Mouse (Mus musculus) embryo, embryonic 10 days (tissue): Measurements from ENCODE around the gene Mrc2.

ENCODE experiments used
- DNase-seq: peaks from one replicate; pipeline ENCODE4 v3.0.0-alpha.2; 2015; ENCODE audit warnings: low spot score

Mrc2 gene

DNA sequence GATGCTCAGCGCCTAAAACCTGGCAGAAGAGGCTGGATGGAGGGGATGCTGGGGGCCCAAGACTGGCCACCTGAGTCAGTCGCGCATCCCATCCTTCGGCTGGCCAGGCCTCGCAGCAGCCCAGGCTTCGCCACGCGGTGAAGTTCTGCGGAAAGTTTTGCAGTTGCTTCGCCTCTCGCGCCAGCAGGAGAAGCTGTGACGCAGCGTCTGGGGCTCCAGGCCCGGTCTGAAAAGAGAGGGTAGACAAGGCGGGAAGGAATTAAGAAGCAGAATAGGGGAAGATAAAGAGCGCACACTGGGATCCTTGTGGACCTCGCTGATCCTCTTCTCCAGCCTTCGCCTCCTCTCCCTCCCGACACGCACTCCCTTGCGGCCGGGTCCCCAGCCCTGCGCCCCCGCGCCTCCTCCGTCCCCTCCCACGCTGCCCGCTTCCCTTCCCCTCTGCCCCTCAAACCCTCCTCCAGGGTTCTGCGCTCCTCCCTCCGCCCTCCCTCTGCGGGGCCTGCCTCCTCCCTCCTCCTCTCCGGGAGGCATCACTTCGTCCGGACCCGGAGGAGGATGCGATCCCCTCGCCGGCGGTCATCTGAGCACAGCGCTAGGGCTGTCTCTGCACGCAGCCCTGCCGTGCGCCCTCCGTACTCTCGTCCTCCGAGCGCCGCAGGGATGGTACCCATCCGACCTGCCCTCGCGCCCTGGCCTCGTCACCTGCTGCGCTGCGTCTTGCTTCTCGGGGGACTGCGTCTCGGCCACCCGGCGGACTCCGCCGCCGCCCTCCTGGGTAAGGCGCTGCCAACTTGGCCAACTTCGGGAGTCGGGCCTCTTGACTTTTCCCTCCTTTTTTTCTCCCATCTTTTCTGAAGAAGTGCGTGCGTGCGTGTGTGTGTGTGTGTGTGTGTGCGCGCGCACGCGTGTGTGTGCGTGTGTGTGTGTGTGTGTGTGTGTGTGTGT, at the start of gene Mrc2:
Mrc2 (plus strand) TSS at position 520 of the 948 bp plus-strand sequence.
- peak; percentile 88 for DNase-seq

DNA sequence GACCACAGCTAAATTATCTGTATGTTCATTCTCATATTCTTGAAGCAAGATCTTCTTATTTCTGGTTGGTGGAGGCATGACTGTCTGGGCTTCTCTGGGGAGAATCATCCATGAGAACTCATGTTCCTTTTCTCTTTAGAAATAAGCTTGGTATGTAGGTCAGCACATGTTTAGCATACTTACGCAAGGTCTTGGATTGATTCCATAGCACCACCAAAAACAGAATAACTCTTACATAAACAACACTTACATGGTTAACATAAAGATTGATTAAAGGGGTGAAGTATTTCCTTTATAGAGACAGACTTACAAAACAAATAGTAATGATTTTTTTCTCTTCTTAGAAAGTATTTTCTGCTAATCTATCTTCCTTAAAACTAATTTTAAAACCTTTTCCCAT, 46.1 kb upstream of the Mrc2 start:
- DNase-seq: no peak

DNA sequence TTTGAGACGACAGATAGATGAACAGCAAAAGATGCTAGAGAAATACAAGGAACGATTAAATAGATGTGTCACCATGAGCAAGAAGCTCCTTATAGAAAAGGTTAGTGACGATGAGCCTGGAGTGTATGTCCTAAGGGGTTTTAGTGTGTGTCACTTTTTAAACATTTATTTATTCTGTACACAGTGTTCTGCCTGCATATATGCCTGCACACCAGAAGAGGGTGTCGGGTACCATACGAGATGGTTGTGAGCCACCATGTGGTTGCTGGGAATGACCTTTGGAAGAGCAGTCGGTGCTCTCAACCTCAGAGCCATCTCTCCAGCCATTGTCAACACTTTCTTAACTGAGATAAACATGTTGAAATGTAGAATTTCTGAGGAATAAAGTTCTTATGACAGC, 45.7 kb upstream of the Mrc2 start:
- no peak for DNase-seq

DNA sequence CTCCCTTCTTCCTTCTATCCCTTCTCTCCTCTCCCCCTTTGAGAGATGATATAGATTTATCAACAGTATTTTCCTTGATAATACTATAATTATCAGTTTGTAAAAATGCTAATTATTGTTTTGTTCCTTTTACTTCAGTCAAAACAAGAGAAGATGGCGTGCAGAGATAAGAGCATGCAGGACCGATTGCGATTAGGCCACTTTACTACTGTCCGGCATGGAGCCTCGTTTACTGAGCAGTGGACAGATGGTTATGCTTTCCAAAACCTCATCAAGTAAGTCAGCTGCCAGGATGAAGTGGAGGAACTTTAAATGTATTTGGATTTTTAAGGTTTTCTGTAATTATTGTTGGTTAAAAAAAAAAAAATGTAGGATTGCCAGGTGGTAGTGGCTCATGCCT, 45.1 kb upstream of the Mrc2 start:
- DNase-seq: no peak

DNA sequence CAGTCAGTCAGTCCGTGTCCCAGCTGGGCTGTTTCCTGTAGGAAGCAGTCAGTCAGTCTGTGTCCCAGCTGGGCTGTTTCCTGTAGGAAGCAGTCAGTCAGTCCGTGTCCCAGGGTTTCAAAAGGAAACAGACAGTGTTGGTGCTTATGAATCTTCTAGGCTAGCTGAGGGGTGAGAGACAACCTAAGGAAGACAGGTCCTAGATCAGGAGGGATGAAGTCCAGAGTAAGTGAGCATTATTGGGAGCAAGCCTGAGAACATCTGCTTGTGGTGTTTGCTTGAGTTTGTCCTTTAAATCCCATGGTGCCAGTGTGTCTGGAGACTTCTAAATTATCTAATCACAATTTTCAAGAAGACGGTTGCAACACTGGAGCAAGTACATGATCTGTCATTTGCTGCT, 32.7 kb upstream of the Mrc2 start:
- no peak for DNase-seq

DNA sequence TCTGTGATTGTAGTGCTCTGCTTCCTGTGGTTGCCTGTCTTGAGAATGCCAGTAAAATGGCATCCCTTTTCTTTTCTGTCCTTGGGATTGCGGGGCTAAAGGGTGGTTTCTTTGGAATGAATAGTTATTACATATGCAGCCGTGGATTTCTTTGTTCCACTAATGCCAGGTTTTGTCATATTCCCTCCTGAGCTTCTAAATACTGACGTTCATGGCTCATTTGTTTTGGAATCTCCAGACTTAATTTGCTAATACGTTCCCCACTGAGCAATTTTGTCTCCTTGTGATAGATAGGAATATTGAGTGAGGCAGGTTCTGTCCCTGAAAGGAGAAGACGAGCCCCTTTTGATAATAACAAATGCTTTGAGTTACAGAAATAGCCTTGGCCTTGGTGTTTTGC, 31.3 kb upstream of the Mrc2 start:
- DNase-seq: no peak

DNA sequence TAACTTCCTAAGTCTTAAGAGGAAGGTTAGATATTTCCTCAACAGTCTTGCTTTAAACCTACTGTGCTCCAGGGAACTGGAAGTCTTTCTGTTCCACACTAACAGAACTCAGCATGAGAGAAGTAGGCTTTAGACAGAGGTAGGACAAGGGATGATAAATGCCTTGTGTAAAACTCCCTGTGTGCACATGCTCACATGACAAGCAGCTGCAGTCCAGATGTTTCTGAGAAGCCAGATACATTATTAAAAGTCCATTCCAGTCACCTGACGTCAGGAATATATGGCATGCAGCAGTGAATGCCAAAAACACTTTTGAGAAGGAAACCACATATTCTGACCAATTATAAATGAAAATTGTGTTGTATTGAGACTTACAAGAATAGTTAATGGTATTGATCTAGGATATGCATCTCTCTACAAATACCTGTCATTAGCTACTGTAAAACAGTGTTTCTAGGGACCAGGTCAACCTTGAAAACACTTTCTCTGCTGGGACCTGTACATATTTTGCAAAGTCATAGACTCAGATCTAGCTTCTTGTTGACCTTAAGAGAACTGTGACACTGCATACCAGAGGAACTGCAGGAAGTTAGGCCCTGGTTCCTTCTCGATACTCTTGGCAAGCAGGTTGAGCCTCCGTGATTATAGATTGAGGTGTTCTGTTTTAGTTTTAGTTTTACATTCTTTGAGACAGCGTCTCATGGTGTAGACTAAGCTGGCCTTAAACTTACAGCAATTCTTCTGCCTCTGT, 30.7 kb upstream of the Mrc2 start:
- DNase-seq: peak; percentile 42

DNA sequence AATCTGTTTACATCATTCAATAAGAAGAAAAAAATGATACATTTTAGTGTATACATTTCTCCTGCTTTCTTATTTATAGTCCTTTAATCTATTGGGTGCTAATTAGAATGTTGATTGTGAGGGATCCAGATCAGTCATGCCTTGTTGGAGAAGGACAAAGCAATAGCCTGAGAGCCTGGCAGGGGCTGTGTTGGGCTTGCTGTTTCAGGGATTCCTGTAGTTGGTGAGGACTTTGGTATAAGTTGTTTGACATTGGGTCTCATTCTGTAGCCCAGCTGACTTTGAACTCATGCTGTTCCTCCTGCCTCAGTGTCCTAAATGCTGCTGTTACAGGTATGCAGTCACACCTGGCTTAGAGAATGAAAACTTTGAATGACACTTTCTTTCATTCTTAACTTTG, 27.9 kb upstream of the Mrc2 start:
- no peak for DNase-seq

DNA sequence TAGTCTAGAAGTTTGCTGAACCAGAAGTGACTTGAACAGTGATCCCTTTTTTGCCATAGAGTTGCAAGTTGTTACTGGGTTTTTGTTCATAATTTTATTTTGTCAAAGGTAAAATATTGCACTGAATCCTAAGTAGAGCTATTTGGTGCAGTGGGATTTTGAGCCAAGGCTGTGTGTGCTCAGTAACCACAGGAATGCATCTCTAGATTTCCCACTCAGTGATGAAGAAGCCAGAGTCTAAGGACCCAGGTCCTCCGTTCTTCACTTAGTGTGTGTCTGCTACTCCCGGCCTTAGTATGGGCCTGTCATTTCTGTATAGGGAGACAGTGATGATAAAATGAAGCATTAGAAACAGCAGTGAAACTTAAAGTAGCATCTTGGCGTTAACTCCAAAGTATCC, 27.5 kb upstream of the Mrc2 start:
- no peak for DNase-seq

DNA sequence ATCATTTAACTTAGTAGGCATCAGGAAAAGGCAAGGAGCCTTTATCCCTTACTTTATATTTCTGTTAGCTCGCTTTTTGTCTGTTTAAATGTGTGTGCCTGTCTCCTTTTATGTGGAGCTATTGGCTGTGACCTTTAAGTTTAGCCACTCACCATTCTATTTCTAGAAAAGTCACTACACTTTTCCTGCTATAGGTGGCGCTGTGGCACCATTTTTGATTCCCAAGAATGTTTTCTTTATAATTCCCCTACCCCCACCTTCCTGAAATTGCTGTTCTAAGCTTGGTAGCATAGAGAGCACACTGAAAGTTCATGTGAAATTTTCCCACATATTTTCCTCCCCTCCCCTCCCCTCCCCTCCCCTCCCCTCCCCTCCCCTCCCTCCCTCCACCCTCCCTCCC, 22.3 kb upstream of the Mrc2 start:
- DNase-seq: peak; percentile 77

DNA sequence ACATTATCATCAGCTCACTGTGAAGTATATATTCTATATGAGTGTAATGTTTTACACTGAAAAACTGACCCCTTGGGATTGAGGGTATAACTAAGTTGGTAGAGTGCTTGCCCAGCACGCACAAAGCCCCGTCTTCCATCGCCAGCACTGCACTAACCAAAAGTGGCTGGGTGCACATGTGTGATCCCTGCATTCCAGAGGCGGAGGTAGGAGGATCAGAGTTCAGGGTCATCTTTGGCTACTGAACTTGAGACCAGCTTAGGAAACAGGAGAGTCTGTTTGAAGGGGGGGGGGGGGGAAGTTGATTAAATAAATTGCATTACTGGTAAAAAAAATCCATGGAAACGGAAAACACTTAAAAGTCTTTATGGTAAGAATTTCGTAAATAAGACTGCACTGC, 12.0 kb upstream of the Mrc2 start:
- DNase-seq: no peak

DNA sequence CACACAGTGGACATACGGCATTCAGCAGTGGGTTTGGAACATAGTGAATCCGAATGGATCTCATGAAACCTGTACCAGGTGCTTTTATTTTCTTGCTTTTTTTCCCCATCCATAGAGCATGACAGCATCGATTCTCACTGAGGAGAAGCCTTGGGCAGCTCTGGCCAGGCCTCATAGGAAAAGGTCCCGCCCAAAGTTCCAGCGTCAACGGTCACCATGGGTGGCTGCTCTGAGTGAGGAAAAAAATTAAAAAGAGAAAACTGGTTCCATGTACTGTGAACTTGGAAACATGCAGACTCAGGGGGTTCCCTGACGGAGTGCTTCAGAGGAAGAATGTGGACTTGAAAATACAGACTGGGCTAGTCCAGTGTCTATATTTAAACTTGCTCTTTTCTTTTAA, 11.2 kb upstream of the Mrc2 start:
- DNase-seq: no peak

DNA sequence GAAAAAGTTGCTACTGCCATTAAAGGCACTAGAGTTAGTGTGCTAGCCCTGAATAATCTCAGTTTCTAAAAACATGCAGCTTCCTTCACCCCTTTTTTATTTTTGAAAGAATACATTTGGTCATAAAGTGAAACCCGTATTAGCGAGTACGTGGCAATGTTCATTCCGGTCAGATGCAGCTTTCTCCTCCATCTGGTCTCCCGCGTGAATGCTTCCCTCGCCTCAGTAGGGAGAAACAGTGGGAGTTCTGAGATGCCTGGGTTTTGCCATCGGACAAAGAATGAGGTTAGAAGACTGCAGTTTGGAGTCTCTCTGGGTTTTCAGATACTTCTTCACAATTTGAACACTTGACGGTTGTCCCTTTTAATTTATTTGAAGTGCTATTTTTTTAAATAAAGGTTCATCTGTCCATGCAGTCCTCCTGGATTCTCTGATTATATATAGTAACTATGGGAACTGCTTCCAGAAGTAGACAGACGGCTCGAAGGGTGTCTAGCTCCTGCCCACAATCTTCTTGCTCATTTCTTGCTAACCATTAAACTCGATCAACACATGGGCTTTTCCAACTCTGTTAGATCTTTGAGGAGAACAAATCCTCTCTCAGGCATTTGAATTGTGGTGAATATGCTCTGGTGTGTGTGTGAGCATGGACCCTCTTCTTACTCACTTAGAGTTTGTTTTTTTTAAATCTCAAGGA, 10.5 kb upstream of the Mrc2 start:
- DNase-seq: no peak

DNA sequence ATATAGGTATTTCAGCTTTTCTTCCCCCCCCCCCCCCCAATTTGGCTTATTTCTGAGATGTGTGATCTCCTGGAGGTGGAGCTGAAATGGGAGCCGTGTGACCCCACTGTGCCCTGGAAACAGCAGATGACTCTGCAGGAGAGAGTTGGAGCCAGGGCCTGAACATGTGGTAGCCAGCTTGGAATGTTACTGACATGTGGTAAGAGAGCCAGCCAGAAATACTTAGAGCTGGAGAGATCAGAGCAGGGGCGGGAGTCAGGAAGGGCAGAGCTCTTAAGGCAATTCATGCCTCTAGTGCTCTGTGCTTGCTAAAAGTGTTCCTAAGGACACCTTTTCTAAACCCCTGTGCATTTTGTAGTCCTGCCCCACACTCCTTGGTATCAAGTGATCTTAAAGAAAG, 10.0 kb upstream of the Mrc2 start:
- peak; percentile 82 for DNase-seq

DNA sequence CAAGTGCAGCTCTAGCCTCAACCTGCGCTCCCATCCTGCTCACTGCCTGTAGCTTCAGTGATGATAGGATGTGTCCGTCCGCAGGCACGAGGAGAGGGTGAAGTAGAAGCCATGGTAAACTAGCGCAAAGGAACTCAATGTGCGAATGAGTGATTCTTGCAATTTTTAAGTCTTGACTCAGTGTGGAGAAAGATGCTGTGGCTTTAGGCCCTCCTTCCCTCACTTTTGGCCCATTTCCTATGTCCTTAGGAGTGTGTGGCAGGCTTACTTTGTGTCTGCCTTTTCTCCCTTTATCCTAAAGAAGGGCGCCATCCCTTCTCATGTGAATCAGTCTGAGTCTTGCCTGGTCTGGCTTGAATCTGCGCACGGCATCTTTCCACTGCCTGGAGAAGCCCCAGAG, 9.4 kb upstream of the Mrc2 start:
- no peak for DNase-seq

DNA sequence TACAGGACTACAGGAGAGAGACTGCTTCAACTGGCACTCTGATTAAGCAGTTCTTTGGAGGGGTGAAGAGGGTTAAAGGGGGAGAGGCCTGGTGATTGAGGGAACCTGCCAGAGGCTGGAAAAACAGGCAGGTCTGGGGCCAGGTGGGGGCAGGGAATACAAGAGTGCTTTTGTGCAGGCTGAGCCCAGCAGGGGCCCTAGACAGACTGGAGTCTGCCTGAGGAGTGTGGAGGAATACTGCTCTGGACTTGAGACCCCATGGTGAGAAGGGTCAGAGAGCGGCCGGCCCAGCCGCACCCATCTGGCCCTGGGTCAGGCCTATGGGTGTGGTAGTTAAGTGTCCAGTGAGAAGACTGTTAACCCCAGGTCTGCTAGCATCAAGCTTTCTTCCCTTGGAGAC, 6.7 kb upstream of the Mrc2 start:
- peak; percentile 66 for DNase-seq

DNA sequence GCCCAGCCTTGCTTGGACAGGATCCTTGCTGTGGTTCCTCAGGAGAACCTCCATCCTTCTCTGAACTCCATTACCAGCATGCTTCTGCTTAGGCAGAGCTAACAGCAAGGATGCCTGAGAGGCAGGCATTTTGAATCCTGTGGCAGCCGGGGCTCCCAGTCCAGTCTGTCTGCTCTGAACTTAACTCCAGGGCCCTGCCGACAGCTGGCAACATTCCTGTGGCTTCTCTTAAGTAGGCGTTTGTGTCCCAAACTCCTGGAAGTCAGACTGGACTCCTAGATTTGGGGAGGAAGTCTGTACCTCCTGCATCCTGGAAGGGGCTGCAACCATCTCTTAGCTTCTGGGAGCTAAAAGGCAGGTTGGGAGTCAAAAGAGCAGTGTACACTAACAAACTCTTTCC, 3.0 kb upstream of the Mrc2 start:
- no peak for DNase-seq

DNA sequence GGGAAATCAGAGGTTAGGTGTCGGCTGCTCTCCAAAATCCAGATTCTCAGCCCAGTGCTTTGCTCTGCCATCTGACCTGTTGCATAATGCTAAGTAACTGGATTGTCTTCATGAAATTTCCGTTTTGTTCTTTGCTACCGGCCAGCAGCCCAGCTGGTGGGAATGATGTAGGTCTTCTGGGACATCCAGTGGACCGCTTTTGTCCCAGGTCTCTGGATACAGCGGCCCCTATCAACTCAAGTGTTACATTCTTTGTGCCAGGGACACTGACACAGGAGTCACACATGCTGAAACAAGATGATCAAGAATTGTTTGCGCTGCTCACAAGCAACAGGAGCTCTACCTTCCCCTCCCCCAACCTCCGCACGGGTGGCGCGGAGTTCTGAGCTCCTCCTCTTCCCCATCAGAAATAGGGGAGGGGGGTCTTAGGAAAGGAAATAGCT, 741 bp upstream of the Mrc2 start:
- DNase-seq: peak; percentile 82

DNA sequence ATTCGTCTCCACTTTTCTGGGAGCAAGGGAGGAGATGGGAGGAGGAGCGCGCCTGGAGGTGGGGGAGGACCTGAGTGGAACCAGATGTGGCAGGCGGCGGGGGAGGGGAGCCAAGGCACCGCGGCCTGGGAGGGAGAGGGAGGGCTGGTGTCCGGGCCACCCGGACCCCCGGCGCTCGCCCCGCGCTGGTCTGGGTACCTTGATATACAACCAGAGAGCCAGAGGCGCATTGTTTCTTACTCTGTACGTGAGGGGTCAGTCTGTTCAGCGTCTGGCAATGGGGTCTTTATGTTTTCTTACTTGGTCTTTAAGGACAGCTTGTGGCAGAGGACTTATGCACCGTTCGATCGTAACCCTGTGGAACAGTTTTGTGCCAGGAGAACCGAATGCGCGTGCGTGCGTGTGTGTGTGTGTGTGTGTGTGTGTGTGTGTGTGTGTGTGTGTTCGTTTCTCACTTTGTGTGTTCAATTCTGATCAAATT, 698 bp downstream of the Mrc2 start:
- DNase-seq: peak; percentile 85

DNA sequence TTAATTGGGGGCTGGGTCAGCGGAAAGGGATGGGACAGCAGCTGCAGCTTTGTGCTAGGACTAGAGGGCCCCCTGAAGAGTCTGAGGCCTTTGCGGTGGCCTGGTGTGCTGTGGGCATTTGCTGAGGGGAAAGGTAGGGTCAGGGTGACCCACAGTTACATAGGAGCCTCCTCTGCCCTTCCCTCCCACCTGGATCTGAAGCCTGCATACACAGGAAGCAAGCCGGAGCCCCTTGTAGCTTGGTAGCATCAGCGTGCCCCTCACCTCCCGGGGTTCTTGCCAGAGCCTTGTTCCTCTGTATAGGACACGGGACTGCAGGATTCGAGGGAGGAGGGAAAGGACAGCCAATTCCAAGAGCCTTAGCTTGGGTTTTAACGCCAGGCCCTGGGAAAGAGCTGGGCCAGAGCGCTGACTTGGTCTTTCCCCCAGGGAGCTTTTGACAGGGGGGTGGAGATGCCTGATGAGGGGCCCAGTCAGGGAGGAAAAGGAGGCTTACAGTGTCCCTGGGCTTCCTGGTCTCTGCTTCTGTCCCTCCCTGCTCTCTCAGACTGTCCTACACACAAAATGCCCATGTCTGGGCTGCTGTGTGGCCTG, 1.6 kb downstream of the Mrc2 start:
- DNase-seq: peak; percentile 25

DNA sequence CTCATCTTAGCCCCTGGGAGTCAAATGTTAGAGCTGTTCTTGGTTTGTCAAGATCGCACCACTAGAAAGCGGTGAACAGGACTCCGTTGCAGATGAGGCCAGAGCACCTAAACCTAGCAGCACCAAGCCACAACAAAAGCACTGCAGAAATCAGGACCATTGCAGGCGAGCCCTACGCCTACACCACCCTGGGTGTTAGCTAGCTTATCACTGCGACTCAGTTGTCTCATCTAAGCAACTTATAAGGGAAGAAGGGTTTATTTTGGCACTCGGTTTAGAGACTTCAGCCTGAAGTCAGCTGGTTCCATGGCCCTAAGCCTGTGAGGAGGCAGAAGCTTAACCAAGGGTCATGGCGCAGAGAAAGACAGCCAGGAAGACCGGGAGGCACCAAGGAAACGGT, 3.6 kb downstream of the Mrc2 start:
- no peak for DNase-seq

DNA sequence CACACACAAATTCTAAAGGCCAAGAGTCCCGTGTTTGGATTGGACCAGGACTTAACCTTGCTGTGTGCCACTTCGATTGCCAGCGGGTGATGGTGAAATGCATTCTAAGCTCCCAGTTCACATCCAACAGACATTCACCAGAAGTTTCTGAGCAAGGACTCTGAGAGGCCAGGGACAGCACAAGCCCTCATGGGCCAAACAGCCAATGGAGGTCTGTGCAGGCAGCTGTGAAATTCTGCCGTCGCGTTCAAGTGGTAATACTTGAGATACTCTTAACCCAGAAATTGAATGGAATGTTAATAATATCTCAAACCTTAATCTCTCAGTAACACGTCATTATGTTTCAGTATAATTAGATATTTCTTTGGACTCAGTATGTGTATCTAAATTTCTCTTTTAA, 17.8 kb downstream of the Mrc2 start:
- no peak for DNase-seq
